Mouse (Mus musculus): Measurements from ENCODE around the gene Myh15. TPM values are rescaled to one million over a fixed set of nuclear protein-coding genes. Genes with fewer than 3 reads are reported as not detected.

Gene Myh15
- total and polyA plus RNA-seq, 3 experiments = 0.07 TPM; not detected in 2

GRCm38 (mm10) chr16:49069256-49069963, 12.1 kb downstream of the Myh15 start:
- TF ChIP-seq TCF12 (IDR thresholded peaks at IDR 0.05; ENCODE audit: low read depth, low read length) = no peak
- no peak for TF ChIP-seq RCOR1 (conservative IDR thresholded peaks at IDR 0.05; ENCODE audit: low read depth, low read length)
- no peak for TF ChIP-seq SMC3 (IDR thresholded peaks at IDR 0.05; ENCODE audit: low read depth, low read length)
- no peak for TF ChIP-seq TBP (conservative IDR thresholded peaks at IDR 0.05; ENCODE audit: low read depth, low read length)
- no peak for TF ChIP-seq MEF2A (IDR thresholded peaks at IDR 0.05; ENCODE audit: borderline replicate concordance, low read depth, low read length)
- TF ChIP-seq CTCF (conservative IDR thresholded peaks at IDR 0.05 in 1 of 2, IDR thresholded peaks at IDR 0.05 in 1 of 2; ENCODE audit: low read depth in 2 of 2, low read length in 2 of 2) = no peak
- TF ChIP-seq RAD21 (IDR thresholded peaks at IDR 0.05; ENCODE audit: low read depth, low read length) = no peak

GRCm38 (mm10) chr16:49071316-49071715, 14.0 kb downstream of the Myh15 start:
- Histone ChIP-seq H3K27ac (ENCODE audit: insufficient read depth, low read depth) (no peak overlapping the region), H3K4me3 (replicated peaks in 1 of 3; ENCODE audit: low read depth in 2 of 3, low read length in 2 of 3, poor library complexity in 1 of 3) (no peak overlapping the region), H3K4me2 (ENCODE audit: insufficient read depth, low read depth, poor library complexity, severe bottlenecking) (no peak overlapping the region), H3K4me1 (ENCODE audit: control insufficient read depth in 1 of 2, insufficient read depth in 2 of 2) (no peaks in the 10 kb centered on the region), H3K27me3 (replicated peaks) (no peaks in the 10 kb centered on the region), H3K79me2 (replicated peaks; ENCODE audit: control insufficient read depth, extremely low read depth, insufficient read depth, poor library complexity, severe bottlenecking) (no peaks in the 10 kb centered on the region), H3K9me3 (replicated peaks; ENCODE audit: low read length) (no peaks in the 10 kb centered on the region), H3K36me3 (replicated peaks in 1 of 2; ENCODE audit: control insufficient read depth in 1 of 2, insufficient read depth in 1 of 2, low read length in 1 of 2) (no peaks in the 10 kb centered on the region), H3K9ac (ENCODE audit: insufficient read depth, low read depth) (no peak overlapping the region)
- dilution Hi-C loops (cut with MboI; ENCODE audit: extremely low pct_ligation_motif_present, extremely low pct_unique_long_range_greater_than_20kb, low sequenced_read_pairs) (no loop called here), in situ Hi-C loops (cut with MboI; ENCODE audit: low pct_ligation_motif_present, low pct_unique_long_range_greater_than_20kb, low sequenced_read_pairs) (no loop called here)
- DNase-seq (ENCODE audit: extremely low read depth) = no peak
- TF ChIP-seq MAX (IDR thresholded peaks at IDR 0.05; ENCODE audit: low read length) (no peak), USF1 (IDR thresholded peaks at IDR 0.05; ENCODE audit: low read depth, low read length) (no peak), MYC (IDR thresholded peaks at IDR 0.05; ENCODE audit: low read depth, low read length) (no peak), CHD2 (IDR thresholded peaks at IDR 0.05; ENCODE audit: low read length) (no peak), MAFK (IDR thresholded peaks at IDR 0.05; ENCODE audit: insufficient replicate concordance, low read length) (no peak), ELF1 (IDR thresholded peaks at IDR 0.05; ENCODE audit: low read depth, low read length) (no peak), ETS1 (conservative IDR thresholded peaks at IDR 0.05; ENCODE audit: low read depth, low read length) (no peak), ZKSCAN1 (IDR thresholded peaks at IDR 0.05; ENCODE audit: borderline replicate concordance, low read depth, low read length) (no peak), PAX5 (IDR thresholded peaks at IDR 0.05; ENCODE audit: low read length) (no peak), CTCF (conservative IDR thresholded peaks at IDR 0.05 in 1 of 2, IDR thresholded peaks at IDR 0.05 in 1 of 2; ENCODE audit: low read depth in 2 of 2, low read length in 2 of 2) (no peak), USF2 (conservative IDR thresholded peaks at IDR 0.05; ENCODE audit: low read depth, low read length) (no peak), SIN3A (IDR thresholded peaks at IDR 0.05; ENCODE audit: low read length) (no peak), JUN (IDR thresholded peaks at IDR 0.05; ENCODE audit: insufficient read depth, low read depth, low read length) (no peak), RAD21 (IDR thresholded peaks at IDR 0.05; ENCODE audit: low read depth, low read length) (no peak), POLR2AphosphoS2 (IDR thresholded peaks at IDR 0.05; ENCODE audit: low read depth, low read length) (no peak), ZC3H11A (IDR thresholded peaks at IDR 0.05; ENCODE audit: low read depth, low read length) (no peak)

More at GRCm38 (mm10) chr16:49069256-49069963, 12.1 kb downstream of the Myh15 start:
- H3K4me3 ChIP-seq (replicated peaks in 1 of 3; ENCODE audit: low read depth in 2 of 3, low read length in 2 of 3, poor library complexity in 1 of 3) = no peak overlapping the region
- dilution Hi-C loops (cut with MboI; ENCODE audit: extremely low pct_ligation_motif_present, extremely low pct_unique_long_range_greater_than_20kb, low sequenced_read_pairs) = no loop called here
- H3K79me2 ChIP-seq (replicated peaks; ENCODE audit: control insufficient read depth, extremely low read depth, insufficient read depth, poor library complexity, severe bottlenecking) = no peaks in the 10 kb centered on the region
- no peak for DNase-seq (ENCODE audit: extremely low read depth)
- no peaks in the 10 kb centered on the region for H3K36me3 ChIP-seq (replicated peaks in 1 of 2; ENCODE audit: control insufficient read depth in 1 of 2, insufficient read depth in 1 of 2, low read length in 1 of 2)
- H3K9ac ChIP-seq (ENCODE audit: insufficient read depth, low read depth) = no peak overlapping the region
- in situ Hi-C loops (cut with MboI; ENCODE audit: low pct_ligation_motif_present, low pct_unique_long_range_greater_than_20kb, low sequenced_read_pairs) = no loop called here
- no peaks in the 10 kb centered on the region for H3K9me3 ChIP-seq (replicated peaks; ENCODE audit: low read length)
- H3K27ac ChIP-seq (ENCODE audit: insufficient read depth, low read depth) = no peak overlapping the region
- no peaks in the 10 kb centered on the region for H3K27me3 ChIP-seq (replicated peaks)
- H3K4me1 ChIP-seq (ENCODE audit: control insufficient read depth in 1 of 2, insufficient read depth in 2 of 2) = no peaks in the 10 kb centered on the region
- H3K4me2 ChIP-seq (ENCODE audit: insufficient read depth, low read depth, poor library complexity, severe bottlenecking) = no peak overlapping the region
